Mouse (Mus musculus): ENCODE measurements around the gene Pwwp2b. TPM values are rescaled to one million over a fixed set of nuclear protein-coding genes. Genes with fewer than 3 reads are reported as not detected.

Pwwp2b gene
- polyA plus RNA-seq, 1 experiment from 2014 or later, result 9.4 TPM

- Histone ChIP-seq H3K9ac (ENCODE audit: low read depth, low read length) (no peak overlapping the region), H3K27me3 (ENCODE audit: insufficient read depth, low read length) (no peaks in the 10 kb centered on the region), H3K4me3 (replicated peaks; ENCODE audit: low read depth, low read length) (no peak overlapping the region), H3K27ac (no peak overlapping the region), H3K36me3 (ENCODE audit: insufficient read depth, low read length) (no peaks in the 10 kb centered on the region), H3K9me3 (replicated peaks; ENCODE audit: low read length) (no peaks in the 10 kb centered on the region), H3K4me1 (replicated peaks; ENCODE audit: insufficient read depth, low read length) (0 out of 2 replicates have a peak, but pooled peaks cover 4% of the 10 kb centered on the region), H3K4me2 (ENCODE audit: low read length) (no peak overlapping the region)
- ATAC-seq (replicated peaks; ENCODE audit: low FRiP score, low read depth) (no peak), DNase-seq (ENCODE audit: low spot score) (no peak)
- no peak for TF ChIP-seq CTCF (IDR thresholded peaks at IDR 0.05; ENCODE audit: low read depth)
- WGBS, result 89% methylated on average over 9 of the region's 9 CpGs
Measured at GRCm38 (mm10) chr7:139216464-139216863, 31.8 kb upstream of the Pwwp2b start.

DNA sequence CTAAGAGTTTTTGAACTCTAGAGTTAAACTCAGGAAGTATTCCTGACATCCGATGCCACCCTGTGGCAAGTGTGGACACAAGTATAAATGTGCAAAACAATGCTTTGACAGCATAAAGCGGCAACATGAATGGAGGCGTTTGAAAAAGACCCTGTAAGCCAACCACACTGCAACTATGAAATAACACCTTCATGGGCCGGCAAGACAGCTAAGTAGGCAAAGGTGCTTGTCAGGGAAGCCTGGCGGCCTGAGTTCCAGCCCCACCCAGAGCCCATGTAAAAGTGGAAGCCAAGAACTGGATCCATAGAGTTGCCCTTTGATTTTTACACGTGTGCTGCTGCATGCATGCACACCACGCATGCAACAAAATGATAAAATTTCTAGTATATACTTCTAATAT is 31.2 kb upstream of the Pwwp2b start:
- WGBS, result 80% methylated on average over 7 of the region's 7 CpGs
- TF ChIP-seq CTCF (IDR thresholded peaks at IDR 0.05; ENCODE audit: low read depth), result no peak
- no peak for ATAC-seq (replicated peaks; ENCODE audit: low FRiP score, low read depth)

DNA sequence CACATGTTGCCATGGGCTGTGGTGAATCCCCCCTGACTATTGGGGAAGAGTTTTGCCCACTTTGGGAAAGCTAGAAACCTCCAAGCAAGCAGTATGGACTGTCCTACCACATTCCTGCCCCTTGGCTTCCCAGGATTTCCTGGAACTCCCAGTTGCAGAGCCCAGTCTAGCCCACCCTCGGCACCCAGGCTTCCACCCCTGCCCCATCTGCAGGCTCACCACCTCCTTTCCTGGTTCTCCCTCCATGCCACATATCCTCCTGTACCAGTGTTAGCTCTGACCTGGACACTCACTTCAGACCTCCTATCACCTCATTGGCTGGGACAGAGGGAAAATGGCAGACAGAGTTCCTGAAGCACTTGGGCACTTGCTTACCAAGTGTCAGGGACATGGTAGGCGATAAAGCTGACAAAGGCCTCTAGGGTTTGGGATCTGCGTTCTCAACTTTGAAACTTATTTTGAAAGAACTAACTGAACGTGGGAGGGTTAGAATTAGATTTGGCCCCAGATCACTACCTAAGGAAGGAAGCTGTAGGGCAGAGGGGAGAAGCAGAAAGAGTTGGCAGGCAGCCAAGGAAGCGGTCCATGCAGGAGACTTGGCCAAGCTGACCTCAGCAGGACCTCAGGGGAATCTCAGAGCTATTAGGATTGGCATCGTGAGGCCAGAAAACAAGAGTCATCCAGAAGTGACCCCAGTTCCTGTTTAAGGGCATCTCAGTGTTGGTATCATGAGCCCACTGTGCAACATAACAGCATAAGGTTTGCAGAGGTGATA is 29.5 kb upstream of the Pwwp2b start:
- no peaks in the 10 kb centered on the region for H3K36me3 ChIP-seq (ENCODE audit: insufficient read depth, low read length)
- DNase-seq (ENCODE audit: low spot score) (peak; percentile 31), ATAC-seq (replicated peaks; ENCODE audit: low FRiP score, low read depth) (no peak)
- no peak overlapping the region for H3K9ac ChIP-seq (ENCODE audit: low read depth, low read length)
- no peak overlapping the region for H3K4me2 ChIP-seq (ENCODE audit: low read length)
- 33% methylated on average over 6 of the region's 6 CpGs for WGBS
- no peaks in the 10 kb centered on the region for H3K9me3 ChIP-seq (replicated peaks; ENCODE audit: low read length)
- no peak overlapping the region for H3K27ac ChIP-seq
- H3K4me3 ChIP-seq (replicated peaks; ENCODE audit: low read depth, low read length), result no peak overlapping the region
- no peaks in the 10 kb centered on the region for H3K27me3 ChIP-seq (ENCODE audit: insufficient read depth, low read length)
- 0 out of 2 replicates have a peak, but pooled peaks cover 4% of the 10 kb centered on the region for H3K4me1 ChIP-seq (replicated peaks; ENCODE audit: insufficient read depth, low read length)
- no peak for TF ChIP-seq CTCF (IDR thresholded peaks at IDR 0.05; ENCODE audit: low read depth)

More for the DNA sequence above, 31.2 kb upstream of the Pwwp2b start:
- H3K27me3 ChIP-seq (ENCODE audit: insufficient read depth, low read length), result no peaks in the 10 kb centered on the region
- 0 out of 2 replicates have a peak, but pooled peaks cover 4% of the 10 kb centered on the region for H3K4me1 ChIP-seq (replicated peaks; ENCODE audit: insufficient read depth, low read length)
- no peak for DNase-seq (ENCODE audit: low spot score)
- H3K27ac ChIP-seq, result no peak overlapping the region
- H3K36me3 ChIP-seq (ENCODE audit: insufficient read depth, low read length), result no peaks in the 10 kb centered on the region
- H3K4me3 ChIP-seq (replicated peaks; ENCODE audit: low read depth, low read length), result no peak overlapping the region
- H3K9ac ChIP-seq (ENCODE audit: low read depth, low read length), result no peak overlapping the region
- no peak overlapping the region for H3K4me2 ChIP-seq (ENCODE audit: low read length)
- H3K9me3 ChIP-seq (replicated peaks; ENCODE audit: low read length), result no peaks in the 10 kb centered on the region

DNA sequence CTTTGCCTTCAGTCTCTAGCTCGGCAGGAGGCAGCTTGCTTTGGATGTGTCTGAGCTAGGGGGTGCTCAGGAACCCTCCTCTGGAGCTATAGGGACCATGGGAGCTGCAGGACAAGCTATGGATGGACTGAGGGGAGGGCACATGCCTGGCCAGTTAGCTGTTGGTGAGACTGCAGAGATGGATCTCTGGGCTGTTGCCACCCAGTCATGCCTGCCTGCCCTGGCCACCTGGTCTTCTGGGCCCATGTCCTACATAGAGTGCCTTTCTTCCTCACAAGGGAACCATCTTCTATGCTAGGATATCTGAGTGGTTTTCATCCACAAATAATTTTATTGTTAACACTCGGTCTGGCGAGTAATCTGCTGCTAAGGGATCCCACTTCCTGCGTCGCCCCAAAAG is 28.8 kb upstream of the Pwwp2b start:
- H3K4me2 ChIP-seq (ENCODE audit: low read length), result no peak overlapping the region
- WGBS, result 88% methylated on average over 5 of the region's 5 CpGs
- TF ChIP-seq CTCF (IDR thresholded peaks at IDR 0.05; ENCODE audit: low read depth), result no peak
- H3K27me3 ChIP-seq (ENCODE audit: insufficient read depth, low read length), result no peaks in the 10 kb centered on the region
- no peak overlapping the region for H3K27ac ChIP-seq
- no peak overlapping the region for H3K9ac ChIP-seq (ENCODE audit: low read depth, low read length)
- H3K36me3 ChIP-seq (ENCODE audit: insufficient read depth, low read length), result no peaks in the 10 kb centered on the region
- DNase-seq (ENCODE audit: low spot score) (no peak), ATAC-seq (replicated peaks; ENCODE audit: low FRiP score, low read depth) (no peak)
- no peak overlapping the region for H3K4me3 ChIP-seq (replicated peaks; ENCODE audit: low read depth, low read length)
- no peaks in the 10 kb centered on the region for H3K9me3 ChIP-seq (replicated peaks; ENCODE audit: low read length)
- H3K4me1 ChIP-seq (replicated peaks; ENCODE audit: insufficient read depth, low read length), result 0 out of 2 replicates have a peak, but pooled peaks cover 4% of the 10 kb centered on the region

GRCm38 (mm10) chr7:139220303-139220702 is 28.0 kb upstream of the Pwwp2b start:
- no peak overlapping the region for H3K9ac ChIP-seq (ENCODE audit: low read depth, low read length)
- no peaks in the 10 kb centered on the region for H3K9me3 ChIP-seq (replicated peaks; ENCODE audit: low read length)
- H3K27me3 ChIP-seq (ENCODE audit: insufficient read depth, low read length), result no peaks in the 10 kb centered on the region
- ATAC-seq (replicated peaks; ENCODE audit: low FRiP score, low read depth) (no peak; the same call in 1 of the 2 replicates), DNase-seq (ENCODE audit: low spot score) (peak; percentile 26)
- 0 out of 2 replicates have a peak, but pooled peaks cover 4% of the 10 kb centered on the region for H3K4me1 ChIP-seq (replicated peaks; ENCODE audit: insufficient read depth, low read length)
- WGBS, result 22% methylated on average over 2 of the region's 2 CpGs
- H3K4me3 ChIP-seq (replicated peaks; ENCODE audit: low read depth, low read length), result no peak overlapping the region
- no peak overlapping the region for H3K27ac ChIP-seq
- H3K36me3 ChIP-seq (ENCODE audit: insufficient read depth, low read length), result no peaks in the 10 kb centered on the region
- H3K4me2 ChIP-seq (ENCODE audit: low read length), result no peak overlapping the region
- 0 out of 2 replicates have a peak, but pooled peaks have one; percentile 10 for TF ChIP-seq CTCF (IDR thresholded peaks at IDR 0.05; ENCODE audit: low read depth)

DNA sequence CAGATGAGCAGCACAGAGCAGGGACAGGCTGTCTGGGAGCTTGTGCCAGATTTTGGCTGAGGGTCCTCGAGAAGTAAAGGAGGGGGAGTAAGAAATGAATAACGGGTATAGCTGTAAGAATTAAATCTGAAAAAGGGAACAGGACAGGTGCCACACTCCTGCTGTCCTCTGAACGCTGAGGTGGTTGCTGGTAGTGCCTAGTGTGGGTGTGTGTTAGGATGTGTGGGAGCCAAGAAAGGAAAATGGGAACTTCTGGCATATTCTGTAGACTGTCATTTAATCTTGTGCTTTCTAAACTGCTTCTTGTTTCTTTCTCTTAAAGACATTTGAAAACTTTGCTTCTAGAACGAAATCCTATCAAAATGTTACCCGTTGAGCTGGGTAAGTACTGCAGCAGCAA is 27.2 kb upstream of the Pwwp2b start:
- no peak overlapping the region for H3K4me3 ChIP-seq (replicated peaks; ENCODE audit: low read depth, low read length)
- H3K9ac ChIP-seq (ENCODE audit: low read depth, low read length), result no peak overlapping the region
- H3K4me1 ChIP-seq (replicated peaks; ENCODE audit: insufficient read depth, low read length), result 0 out of 2 replicates have a peak, but pooled peaks cover 4% of the 10 kb centered on the region
- no peaks in the 10 kb centered on the region for H3K36me3 ChIP-seq (ENCODE audit: insufficient read depth, low read length)
- no peak for TF ChIP-seq CTCF (IDR thresholded peaks at IDR 0.05; ENCODE audit: low read depth)
- H3K9me3 ChIP-seq (replicated peaks; ENCODE audit: low read length), result no peaks in the 10 kb centered on the region
- DNase-seq (ENCODE audit: low spot score), result no peak
- no peak for ATAC-seq (replicated peaks; ENCODE audit: low FRiP score, low read depth)
- H3K27me3 ChIP-seq (ENCODE audit: insufficient read depth, low read length), result no peaks in the 10 kb centered on the region
- H3K4me2 ChIP-seq (ENCODE audit: low read length), result no peak overlapping the region
- WGBS, result 75% methylated on average over 5 of the region's 5 CpGs
- H3K27ac ChIP-seq, result no peak overlapping the region

Measured in kidney, postnatal 0 days (tissue).